Mouse (Mus musculus): ENCODE results near the gene Unc5b. TPM values are rescaled to one million over a fixed set of nuclear protein-coding genes. Genes with fewer than 3 reads are reported as not detected.
A peak's percentile ranks its signal among the peaks of the same experiment; 100 is the strongest.

Gene Unc5b
- polyA plus RNA-seq, 1 experiment from 2014 or later = 2.1 TPM

DNA sequence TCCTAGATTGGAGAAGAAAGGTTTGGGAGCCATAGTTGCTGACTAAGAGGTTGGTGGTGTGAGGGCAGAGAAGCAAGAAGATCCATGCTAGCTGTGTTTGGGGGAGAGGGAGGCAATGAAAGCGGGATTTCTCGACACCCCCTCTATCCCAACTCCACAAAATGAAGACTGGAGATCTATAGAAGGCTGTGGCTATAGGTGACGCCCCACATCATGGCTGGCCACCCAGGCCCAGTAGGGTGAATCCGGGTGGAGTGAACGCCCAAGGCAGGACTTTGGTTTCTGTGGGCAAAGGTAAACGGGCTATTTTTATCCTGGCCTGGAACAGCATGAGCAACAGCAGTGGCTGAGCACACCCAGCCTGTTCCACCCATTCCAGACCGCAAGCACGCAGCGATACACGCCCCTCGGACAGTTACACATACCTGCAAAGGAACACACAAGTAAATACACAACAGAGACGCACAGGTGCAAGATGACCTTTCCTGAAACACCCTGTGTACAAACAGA is 1.3 kb upstream of the Unc5b start:
- 79% methylated on average over 12 of the region's 12 CpGs for WGBS
- no peak overlapping the region for H3K4me2 ChIP-seq (ENCODE audit: low read length)
- H3K4me3 ChIP-seq (ENCODE audit: low read depth, low read length) = no peak overlapping the region
- no peak overlapping the region for H3K27ac ChIP-seq (ENCODE audit: low read depth, low read length)
- ATAC-seq = no peak
- H3K9ac ChIP-seq (ENCODE audit: low read length) = no peak overlapping the region
- peaks cover 36% of the 10 kb centered on the region for H3K27me3 ChIP-seq (replicated peaks; ENCODE audit: control insufficient read depth, insufficient read depth, low read length)
- H3K9me3 ChIP-seq (replicated peaks; ENCODE audit: control insufficient read depth, low read length) = no peaks in the 10 kb centered on the region
- H3K4me1 ChIP-seq (ENCODE audit: control insufficient read depth, insufficient read depth, low read length) = peaks cover 15% of the 10 kb centered on the region
- no peaks in the 10 kb centered on the region for H3K36me3 ChIP-seq (ENCODE audit: control insufficient read depth, insufficient read depth, low read length)
- no peak for DNase-seq (ENCODE audit: low spot score)

- Histone ChIP-seq H3K4me1 (ENCODE audit: control insufficient read depth, insufficient read depth, low read length) (peaks cover 24% of the 10 kb centered on the region), H3K36me3 (ENCODE audit: control insufficient read depth, insufficient read depth, low read length) (no peaks in the 10 kb centered on the region), H3K4me3 (ENCODE audit: low read depth, low read length) (peak overlapping the region; percentile 58), H3K9ac (ENCODE audit: low read length) (peak overlapping the region; percentile 68), H3K27ac (ENCODE audit: low read depth, low read length) (peak overlapping the region; percentile 27; the same call in 1 of the 2 replicates), H3K9me3 (replicated peaks; ENCODE audit: control insufficient read depth, low read length) (no peaks in the 10 kb centered on the region), H3K4me2 (ENCODE audit: low read length) (peak overlapping the region; percentile 95), H3K27me3 (replicated peaks; ENCODE audit: control insufficient read depth, insufficient read depth, low read length) (peaks cover 36% of the 10 kb centered on the region)
- under 1% methylated on average over 75 of the region's 78 CpGs for WGBS
- DNase-seq (ENCODE audit: low spot score) (peak; percentile 23), ATAC-seq (peak; percentile 30)
Observed at GRCm38 (mm10) chr10:60830556-60831350, 628 bp downstream of the Unc5b start.

DNA sequence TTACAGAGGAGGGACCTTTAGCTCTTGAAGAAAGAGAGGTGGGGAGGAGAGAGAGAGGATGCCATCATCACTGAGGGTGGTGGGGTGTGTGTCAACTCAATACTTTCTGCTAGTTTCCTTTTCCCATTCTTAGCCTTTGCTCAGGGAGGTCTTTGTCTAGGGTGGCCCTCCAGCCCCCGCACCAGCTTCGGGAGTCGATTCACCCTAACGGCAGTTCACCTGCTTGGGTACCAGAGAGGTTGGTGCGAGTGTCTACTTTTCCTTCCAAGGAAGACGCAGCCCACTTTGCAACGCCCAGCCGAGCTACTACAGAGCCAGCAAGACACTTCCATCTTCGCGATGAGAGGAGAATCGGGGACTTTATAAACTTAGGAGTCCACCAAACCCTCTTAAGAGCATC is 1.4 kb downstream of the Unc5b start:
- no peaks in the 10 kb centered on the region for H3K9me3 ChIP-seq (replicated peaks; ENCODE audit: control insufficient read depth, low read length)
- DNase-seq (ENCODE audit: low spot score) (no peak), ATAC-seq (no peak)
- under 1% methylated on average over 11 of the region's 11 CpGs for WGBS
- peak overlapping the region; percentile 68; the same call in 1 of the 2 replicates for H3K9ac ChIP-seq (ENCODE audit: low read length)
- no peak overlapping the region for H3K27ac ChIP-seq (ENCODE audit: low read depth, low read length)
- peaks cover 36% of the 10 kb centered on the region for H3K27me3 ChIP-seq (replicated peaks; ENCODE audit: control insufficient read depth, insufficient read depth, low read length)
- H3K4me2 ChIP-seq (ENCODE audit: low read length) = peak overlapping the region; percentile 95
- H3K36me3 ChIP-seq (ENCODE audit: control insufficient read depth, insufficient read depth, low read length) = no peaks in the 10 kb centered on the region
- H3K4me3 ChIP-seq (ENCODE audit: low read depth, low read length) = peak overlapping the region; percentile 58
- peaks cover 24% of the 10 kb centered on the region for H3K4me1 ChIP-seq (ENCODE audit: control insufficient read depth, insufficient read depth, low read length)

- ATAC-seq (no peak), DNase-seq (ENCODE audit: low spot score) (peak; percentile 45)
- Histone ChIP-seq H3K9me3 (replicated peaks; ENCODE audit: control insufficient read depth, low read length) (no peaks in the 10 kb centered on the region), H3K4me1 (ENCODE audit: control insufficient read depth, insufficient read depth, low read length) (peaks cover 24% of the 10 kb centered on the region), H3K27ac (ENCODE audit: low read depth, low read length) (no peak overlapping the region), H3K9ac (ENCODE audit: low read length) (no peak overlapping the region), H3K27me3 (replicated peaks; ENCODE audit: control insufficient read depth, insufficient read depth, low read length) (peaks cover 36% of the 10 kb centered on the region), H3K36me3 (ENCODE audit: control insufficient read depth, insufficient read depth, low read length) (no peaks in the 10 kb centered on the region), H3K4me3 (ENCODE audit: low read depth, low read length) (no peak overlapping the region), H3K4me2 (ENCODE audit: low read length) (peak overlapping the region; percentile 95)
- 31% methylated on average over 6 of the region's 6 CpGs for WGBS
Observed at GRCm38 (mm10) chr10:60829071-60829470, 2.3 kb downstream of the Unc5b start.

DNA sequence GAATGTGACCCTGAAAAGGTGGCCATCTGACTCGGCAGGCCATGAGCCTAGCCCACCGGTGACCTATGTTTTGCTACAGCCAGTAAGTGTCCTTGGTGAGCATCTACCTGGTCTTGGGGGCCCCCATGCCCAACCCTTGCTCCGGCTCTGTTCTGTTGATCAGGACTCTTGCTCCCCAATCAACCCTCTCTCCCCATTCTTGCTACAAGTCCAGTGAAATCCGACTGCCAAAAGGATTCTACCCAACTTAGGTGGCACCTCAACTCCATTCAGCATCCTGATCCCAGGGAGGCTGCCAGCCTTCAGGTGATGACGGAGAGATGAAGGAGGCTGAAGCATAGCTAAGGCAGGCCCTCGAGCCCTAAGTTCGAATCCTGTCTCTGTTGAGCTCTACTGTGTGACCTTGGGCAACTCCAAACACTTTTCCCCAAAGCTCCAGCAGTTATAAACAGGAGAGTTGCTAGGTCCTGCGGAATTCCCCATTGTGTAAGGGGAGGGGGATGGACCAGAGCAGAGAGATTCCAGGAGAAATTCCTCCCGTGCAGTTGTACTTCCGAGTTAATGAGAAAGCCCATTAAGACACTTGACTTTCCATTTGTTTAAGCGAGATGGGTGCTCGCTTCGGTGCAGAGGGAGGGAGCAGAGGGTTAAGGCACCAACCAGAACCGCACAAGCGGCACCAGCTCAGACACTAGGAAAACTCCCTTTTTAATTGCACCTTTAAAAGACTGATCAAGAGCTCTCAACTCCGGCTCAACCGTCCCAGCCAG is 3.3 kb downstream of the Unc5b start:
- peak overlapping the region; percentile 86 for H3K4me2 ChIP-seq (ENCODE audit: low read length)
- H3K27ac ChIP-seq (ENCODE audit: low read depth, low read length) = no peak overlapping the region
- no peak overlapping the region for H3K9ac ChIP-seq (ENCODE audit: low read length)
- no peak overlapping the region for H3K4me3 ChIP-seq (ENCODE audit: low read depth, low read length)
- ATAC-seq (no peak), DNase-seq (ENCODE audit: low spot score) (no peak)
- H3K27me3 ChIP-seq (replicated peaks; ENCODE audit: control insufficient read depth, insufficient read depth, low read length) = peaks cover 36% of the 10 kb centered on the region
- WGBS = 41% methylated on average over 17 of the region's 17 CpGs
- no peaks in the 10 kb centered on the region for H3K9me3 ChIP-seq (replicated peaks; ENCODE audit: control insufficient read depth, low read length)
- no peaks in the 10 kb centered on the region for H3K36me3 ChIP-seq (ENCODE audit: control insufficient read depth, insufficient read depth, low read length)
- H3K4me1 ChIP-seq (ENCODE audit: control insufficient read depth, insufficient read depth, low read length) = peaks cover 24% of the 10 kb centered on the region

GRCm38 (mm10) chr10:60827266-60827665 is 4.1 kb downstream of the Unc5b start:
- Histone ChIP-seq H3K9me3 (replicated peaks; ENCODE audit: control insufficient read depth, low read length) (no peaks in the 10 kb centered on the region), H3K27ac (ENCODE audit: low read depth, low read length) (no peak overlapping the region; the same call in 1 of the 2 replicates), H3K4me2 (ENCODE audit: low read length) (peak overlapping the region; percentile 86), H3K4me1 (ENCODE audit: control insufficient read depth, insufficient read depth, low read length) (peaks cover 24% of the 10 kb centered on the region), H3K27me3 (replicated peaks; ENCODE audit: control insufficient read depth, insufficient read depth, low read length) (peaks cover 31% of the 10 kb centered on the region), H3K4me3 (ENCODE audit: low read depth, low read length) (peak overlapping the region; percentile 38), H3K36me3 (ENCODE audit: control insufficient read depth, insufficient read depth, low read length) (no peaks in the 10 kb centered on the region), H3K9ac (ENCODE audit: low read length) (peak overlapping the region; percentile 56)
- ATAC-seq = no peak
- 8% methylated on average over 5 of the region's 5 CpGs for WGBS
- DNase-seq (ENCODE audit: low spot score) = peak; percentile 72

DNA sequence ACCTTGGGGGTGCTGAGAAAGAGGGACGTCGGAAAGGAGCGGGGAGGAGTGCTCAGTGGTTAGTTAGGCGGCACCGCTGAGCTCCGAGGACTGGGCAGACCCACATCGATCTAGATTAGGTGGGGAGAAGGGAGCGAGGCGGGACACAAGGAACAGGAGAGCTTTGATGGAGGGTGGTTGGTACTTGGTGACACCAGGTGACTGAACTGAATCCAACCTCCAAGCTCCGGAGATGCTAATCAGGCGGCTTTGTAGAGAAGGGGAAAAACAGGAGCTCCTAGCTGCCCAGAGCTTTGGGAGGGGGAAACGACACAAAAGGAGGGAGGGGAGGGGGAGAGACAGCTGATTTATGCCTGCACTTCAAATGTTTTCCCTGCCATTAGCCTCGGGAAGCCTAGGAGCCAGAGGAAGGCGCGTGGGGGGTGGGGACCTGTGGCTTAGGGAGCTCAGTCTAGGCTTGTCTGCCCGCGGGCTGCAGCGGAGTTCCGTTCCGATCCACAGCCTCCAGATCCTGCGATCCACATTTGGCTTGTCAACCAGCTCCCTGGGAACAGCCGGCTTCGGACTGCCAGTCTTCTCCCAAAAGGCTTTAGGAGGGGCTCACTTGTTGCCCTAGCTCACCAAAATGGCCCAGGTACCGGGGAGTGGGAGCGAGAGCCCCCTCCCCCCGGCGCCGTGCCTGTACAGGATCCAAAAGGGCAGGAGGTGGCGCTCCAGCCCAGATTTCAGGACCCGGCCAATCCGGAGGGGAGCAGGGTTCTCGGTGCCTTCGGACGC is 4.7 kb downstream of the Unc5b start:
- 0 out of 2 replicates have a peak, but pooled peaks have one; percentile 15 for ATAC-seq
- Histone ChIP-seq H3K4me1 (ENCODE audit: control insufficient read depth, insufficient read depth, low read length) (peaks cover 24% of the 10 kb centered on the region), H3K27me3 (replicated peaks; ENCODE audit: control insufficient read depth, insufficient read depth, low read length) (peaks cover 28% of the 10 kb centered on the region), H3K9ac (ENCODE audit: low read length) (peak overlapping the region; percentile 56), H3K4me3 (ENCODE audit: low read depth, low read length) (peak overlapping the region; percentile 38), H3K4me2 (ENCODE audit: low read length) (peak overlapping the region; percentile 86), H3K27ac (ENCODE audit: low read depth, low read length) (no peak overlapping the region; the same call in 1 of the 2 replicates), H3K36me3 (ENCODE audit: control insufficient read depth, insufficient read depth, low read length) (no peaks in the 10 kb centered on the region), H3K9me3 (replicated peaks; ENCODE audit: control insufficient read depth, low read length) (no peaks in the 10 kb centered on the region)
- WGBS = under 1% methylated on average over 34 of the region's 34 CpGs
- peak; percentile 70 for DNase-seq (ENCODE audit: low spot score)

- H3K4me1 ChIP-seq (ENCODE audit: control insufficient read depth, insufficient read depth, low read length) = peaks cover 24% of the 10 kb centered on the region
- ATAC-seq = no peak
Observed at GRCm38 (mm10) chr10:60825955-60826354, 5.4 kb downstream of the Unc5b start.

More at GRCm38 (mm10) chr10:60825955-60826354, 5.4 kb downstream of the Unc5b start:
- no peak for DNase-seq (ENCODE audit: low spot score)
- 59% methylated on average over 6 of the region's 6 CpGs for WGBS
- peak overlapping the region; percentile 86 for H3K4me2 ChIP-seq (ENCODE audit: low read length)
- no peaks in the 10 kb centered on the region for H3K36me3 ChIP-seq (ENCODE audit: control insufficient read depth, insufficient read depth, low read length)
- no peak overlapping the region for H3K27ac ChIP-seq (ENCODE audit: low read depth, low read length)
- H3K9ac ChIP-seq (ENCODE audit: low read length) = no peak overlapping the region
- peak overlapping the region; percentile 38; the same call in 1 of the 2 replicates for H3K4me3 ChIP-seq (ENCODE audit: low read depth, low read length)
- H3K9me3 ChIP-seq (replicated peaks; ENCODE audit: control insufficient read depth, low read length) = no peaks in the 10 kb centered on the region
- peaks cover 28% of the 10 kb centered on the region for H3K27me3 ChIP-seq (replicated peaks; ENCODE audit: control insufficient read depth, insufficient read depth, low read length)
